Mouse (Mus musculus): ENCODE measurements around the gene H2-Ke6.

DNA sequence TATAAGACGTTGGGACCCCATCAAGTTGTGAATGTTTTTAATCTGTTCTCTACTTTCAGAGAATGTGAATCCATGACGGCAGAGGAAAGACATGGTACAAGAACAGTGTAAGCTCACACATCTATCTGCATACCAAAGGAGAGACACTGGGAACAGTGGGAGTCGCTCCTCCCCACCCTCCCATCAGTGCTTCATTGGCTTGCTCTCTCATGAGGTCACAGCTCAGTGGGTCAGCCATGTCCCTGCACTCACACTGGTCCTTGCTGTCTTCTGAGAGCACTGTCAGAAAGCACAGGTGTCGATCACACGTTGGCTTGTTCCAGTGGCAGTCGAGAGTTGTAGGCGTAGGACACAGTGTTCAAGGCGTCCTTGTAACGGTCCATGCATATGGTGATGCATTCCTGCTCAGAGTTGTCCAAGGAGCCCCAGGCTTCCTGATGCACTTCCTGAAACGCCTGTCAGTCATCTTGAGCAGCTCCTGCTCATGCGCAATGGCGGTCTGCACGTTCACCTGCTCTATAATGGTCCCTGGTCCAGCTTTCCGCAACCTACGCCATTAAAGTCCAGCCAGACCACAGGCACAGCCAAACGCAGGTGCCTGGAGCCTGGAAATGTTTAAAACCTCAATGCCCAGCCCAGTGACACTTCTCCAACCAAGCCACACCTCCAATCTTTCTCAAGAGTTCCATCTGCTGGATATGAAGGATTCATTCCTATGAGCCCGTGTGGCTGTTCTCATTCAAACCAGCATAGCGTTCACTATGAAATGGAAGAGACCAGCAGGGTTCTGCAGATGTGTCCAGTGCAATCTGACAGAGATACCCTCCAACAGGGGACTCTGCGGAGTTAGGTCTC is 47.5 kb downstream of the H2-Ke6 start:
- TF ChIP-seq EP300 (IDR thresholded peaks at IDR 0.05) (no peak), CTCF (IDR thresholded peaks at IDR 0.05) (no peak)

Data from lung, postnatal 0 days (tissue).